Mouse (Mus musculus): ENCODE measurements around the gene BC052040.

BC052040 gene

DNA sequence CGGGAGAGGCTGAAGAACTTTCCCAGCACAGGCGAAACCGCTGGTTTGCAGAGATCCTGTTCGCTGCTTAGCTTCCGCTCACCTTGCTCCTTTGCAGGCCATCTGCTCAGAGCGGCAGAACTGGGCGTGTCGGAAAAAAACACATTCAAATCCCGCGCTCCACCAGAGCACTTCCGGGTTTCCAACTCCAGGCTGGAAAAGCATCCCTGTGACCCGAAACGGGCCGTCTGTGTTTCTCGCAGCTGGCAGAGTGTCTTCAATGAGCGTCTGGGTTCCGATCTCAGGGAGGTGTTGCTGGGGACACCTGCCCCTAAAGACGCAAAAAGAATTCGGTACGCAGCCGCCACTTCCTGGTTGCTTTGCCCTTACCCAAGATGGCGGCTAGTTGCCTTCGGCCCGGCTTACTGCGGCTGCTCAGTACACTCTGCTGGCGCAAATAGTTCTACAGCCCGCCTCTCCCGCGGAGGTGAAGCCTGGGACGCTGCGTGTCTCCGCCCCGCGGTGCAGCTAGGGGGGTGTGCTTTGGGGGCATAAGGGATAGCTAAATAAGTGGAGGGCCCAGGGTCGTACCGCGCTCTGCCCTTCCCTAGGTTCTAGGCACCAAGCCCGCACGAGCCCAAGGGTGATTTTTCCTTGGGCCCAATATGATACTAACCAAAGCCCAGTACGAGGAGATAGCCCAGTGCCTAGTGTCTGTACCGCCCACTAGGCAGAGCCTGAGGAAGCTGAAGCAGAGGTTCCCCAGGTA, at the start of gene BC052040:
Gene BC052040 (plus strand): TSS at position 476 of the 748 bp plus-strand sequence.
- in situ Hi-C loops (cut with MboI, MseI): loop anchor here (10.0 to 25.0 kb wide), 3 partner anchors 919 to 1744 kb away; partner anchors contain the start of genes Arhgap11a, Dph6 and Scg5

DNA sequence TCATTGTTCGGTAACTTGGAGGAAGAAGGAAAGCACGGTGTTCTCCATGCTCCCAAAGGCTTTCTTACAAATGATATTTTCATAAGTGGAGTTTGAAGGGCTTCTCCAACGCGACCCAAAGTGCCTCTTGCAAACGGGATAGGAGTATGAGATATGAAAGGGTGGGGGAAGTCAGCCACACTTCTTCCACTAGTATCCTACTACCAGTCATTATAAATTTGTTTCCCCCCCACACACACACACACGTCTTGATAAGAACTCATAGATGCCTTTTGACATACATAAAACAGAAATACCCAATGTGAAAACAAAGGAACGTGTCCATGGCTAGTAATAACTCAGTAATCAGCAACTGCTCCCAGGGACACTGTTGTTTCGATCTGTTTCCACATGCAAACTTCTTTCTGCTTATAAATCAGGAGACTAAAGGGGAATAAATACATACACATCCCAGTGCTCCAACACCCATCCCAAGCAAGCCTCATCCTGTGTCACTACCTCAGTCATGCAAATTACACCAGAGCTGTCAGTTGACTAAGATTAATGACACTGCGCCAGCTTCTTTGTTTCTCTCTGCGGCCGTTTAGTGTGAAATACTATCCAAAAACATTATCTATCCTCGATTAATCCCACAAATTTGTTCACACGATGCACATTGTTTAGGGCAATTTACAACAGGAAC, 43.4 kb upstream of the BC052040 start:
- in situ Hi-C loops (cut with MboI, MseI): no loop called here

GRCm38 (mm10) chr2:115538691-115539283, 42.7 kb upstream of the BC052040 start:
- in situ Hi-C loops (cut with MboI, MseI): no loop called here

DNA sequence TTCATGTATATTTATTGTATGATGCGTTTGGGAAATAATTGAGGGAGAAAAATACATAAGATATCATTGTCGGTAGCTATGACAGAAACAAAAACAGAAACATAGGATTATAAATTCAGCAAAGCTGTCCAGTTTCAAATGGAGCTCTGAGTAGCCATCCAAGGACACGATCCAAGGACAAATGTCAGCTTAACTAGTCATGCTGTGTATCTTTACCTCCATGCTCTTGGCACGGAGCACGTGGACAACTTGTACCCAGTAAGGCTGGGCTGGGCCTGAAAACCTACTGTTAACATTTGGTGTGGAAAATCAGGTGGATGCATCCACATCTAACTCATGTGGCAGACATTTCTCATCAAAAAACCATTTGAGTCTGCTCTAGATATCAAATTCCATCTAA, 41.8 kb upstream of the BC052040 start:
- in situ Hi-C loops (cut with MboI, MseI): no loop called here

DNA sequence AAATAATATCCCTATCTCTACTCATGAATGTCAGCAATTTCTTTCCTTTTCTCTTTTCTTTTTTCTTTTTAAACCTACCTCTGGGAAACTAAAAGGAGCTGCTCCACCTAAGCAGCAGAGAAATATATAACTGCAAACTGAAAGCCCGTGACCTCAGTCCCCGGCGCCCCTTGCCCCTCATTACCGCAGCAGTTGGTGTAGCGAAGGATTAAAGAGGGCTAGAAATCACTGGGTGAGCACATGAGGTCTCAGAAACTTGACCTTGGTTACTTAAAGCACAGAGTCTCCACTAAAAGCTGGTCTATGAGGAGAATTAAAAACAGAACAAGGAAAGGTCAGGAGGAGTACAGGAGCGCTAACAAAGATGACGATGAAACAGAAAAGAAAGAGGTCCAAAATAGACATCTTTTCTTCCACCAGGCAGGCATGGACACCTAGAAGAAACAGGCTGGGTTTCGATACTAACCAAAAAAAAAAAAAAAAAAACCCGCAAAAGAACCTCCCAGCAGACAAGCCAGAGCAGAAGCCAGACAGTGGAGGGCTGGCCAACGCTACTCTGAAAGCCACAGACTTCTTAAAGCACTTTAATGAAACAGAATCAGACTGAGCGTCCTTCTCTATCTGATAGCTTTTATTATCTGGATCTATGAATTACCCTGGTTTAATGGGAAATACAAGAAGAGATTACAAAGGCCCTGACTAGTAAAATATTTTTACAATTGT, 39.0 kb upstream of the BC052040 start:
- in situ Hi-C loops (cut with MboI, MseI): no loop called here

DNA sequence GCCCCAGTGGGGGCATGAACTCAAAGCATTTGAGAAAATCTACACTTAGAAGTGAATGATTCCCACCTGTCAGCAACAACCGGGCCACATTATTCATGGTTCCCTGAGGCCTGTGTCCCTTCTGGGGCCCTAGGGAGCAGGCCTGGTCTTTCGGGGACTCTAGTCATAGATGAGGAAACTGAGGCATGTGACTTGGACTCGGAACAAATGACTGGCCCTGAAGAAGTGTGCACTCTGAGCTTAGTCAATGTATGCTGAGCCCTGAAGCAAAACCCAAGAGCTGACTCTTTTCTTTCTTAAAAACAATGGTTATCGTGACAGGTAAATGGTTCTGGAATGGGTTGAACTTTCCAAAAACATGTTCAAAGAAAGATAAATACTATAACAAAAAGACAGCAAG, 38.3 kb upstream of the BC052040 start:
- in situ Hi-C loops (cut with MboI, MseI): no loop called here

DNA sequence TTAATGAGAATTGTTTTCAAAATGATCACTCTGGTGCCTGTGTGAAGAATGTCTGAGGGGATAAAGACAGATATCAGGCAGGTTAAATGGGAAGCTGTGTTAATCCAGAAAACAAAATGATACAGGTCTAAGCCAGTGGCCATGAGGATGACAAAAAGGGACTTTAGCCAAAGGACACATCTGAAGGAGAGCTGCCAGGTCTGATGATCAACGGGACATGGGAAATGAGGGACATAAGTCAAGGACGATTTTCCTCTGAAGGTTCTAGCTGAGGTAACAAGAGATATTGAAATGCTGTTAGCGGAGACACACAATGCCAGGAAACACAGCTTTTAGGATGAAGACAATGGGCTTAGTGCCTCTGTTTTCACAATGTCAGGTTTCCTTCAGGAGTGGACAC, 29.6 kb upstream of the BC052040 start:
- in situ Hi-C loops (cut with MboI, MseI): loop anchor here (25.0 kb wide), 1 partner anchor 535 kb away; no protein-coding TSS in a partner anchor

GRCm38 (mm10) chr2:115562155-115562827, 19.2 kb upstream of the BC052040 start:
- in situ Hi-C loops (cut with MboI, MseI): loop anchor here (25.0 kb wide), 1 partner anchor 525 kb away; no protein-coding TSS in a partner anchor

DNA sequence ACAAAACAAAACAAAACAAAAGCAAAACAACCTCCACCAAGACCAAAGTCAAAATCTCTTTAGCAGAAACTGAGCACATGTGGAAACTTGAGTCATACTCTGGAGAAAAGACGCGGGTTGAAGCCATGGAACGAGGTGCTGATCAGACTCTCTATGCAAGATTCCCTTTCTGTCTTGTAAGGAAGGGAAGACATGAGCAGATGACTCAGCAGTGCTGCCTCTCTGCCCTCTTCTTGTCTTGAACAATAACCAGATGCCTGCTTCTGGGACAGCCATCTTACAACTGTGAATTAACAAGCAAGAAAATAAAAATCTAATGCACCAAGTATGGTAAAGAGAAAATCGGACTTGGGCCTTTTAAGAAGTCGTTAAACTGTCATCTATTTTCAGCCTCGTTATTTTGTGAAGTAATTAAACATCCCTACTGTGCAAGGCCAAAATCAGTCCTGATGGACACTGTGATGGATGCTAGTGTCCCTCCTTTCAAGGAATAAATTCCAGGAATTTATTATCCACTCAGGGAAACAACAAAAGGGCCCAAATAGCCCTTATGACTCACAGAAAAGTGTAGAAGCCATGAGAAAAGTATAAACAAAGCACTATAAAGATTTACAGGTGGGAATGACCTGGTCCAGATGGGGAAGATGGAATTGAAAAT, 18.0 kb upstream of the BC052040 start:
- in situ Hi-C loops (cut with MboI, MseI): loop anchor here (25.0 kb wide), 1 partner anchor 524 kb away; no protein-coding TSS in a partner anchor

GRCm38 (mm10) chr2:115571996-115572395, 9.5 kb upstream of the BC052040 start:
- in situ Hi-C loops (cut with MboI, MseI): loop anchor here (25.0 kb wide), 1 partner anchor 515 kb away; no protein-coding TSS in a partner anchor

- in situ Hi-C loops (cut with MboI, MseI): loop anchor here (25.0 kb wide), 3 partner anchors 512 to 1738 kb away; partner anchors contain the start of genes Arhgap11a, Dph6 and Scg5
Measured at GRCm38 (mm10) chr2:115574802-115575201, 6.7 kb upstream of the BC052040 start.

DNA sequence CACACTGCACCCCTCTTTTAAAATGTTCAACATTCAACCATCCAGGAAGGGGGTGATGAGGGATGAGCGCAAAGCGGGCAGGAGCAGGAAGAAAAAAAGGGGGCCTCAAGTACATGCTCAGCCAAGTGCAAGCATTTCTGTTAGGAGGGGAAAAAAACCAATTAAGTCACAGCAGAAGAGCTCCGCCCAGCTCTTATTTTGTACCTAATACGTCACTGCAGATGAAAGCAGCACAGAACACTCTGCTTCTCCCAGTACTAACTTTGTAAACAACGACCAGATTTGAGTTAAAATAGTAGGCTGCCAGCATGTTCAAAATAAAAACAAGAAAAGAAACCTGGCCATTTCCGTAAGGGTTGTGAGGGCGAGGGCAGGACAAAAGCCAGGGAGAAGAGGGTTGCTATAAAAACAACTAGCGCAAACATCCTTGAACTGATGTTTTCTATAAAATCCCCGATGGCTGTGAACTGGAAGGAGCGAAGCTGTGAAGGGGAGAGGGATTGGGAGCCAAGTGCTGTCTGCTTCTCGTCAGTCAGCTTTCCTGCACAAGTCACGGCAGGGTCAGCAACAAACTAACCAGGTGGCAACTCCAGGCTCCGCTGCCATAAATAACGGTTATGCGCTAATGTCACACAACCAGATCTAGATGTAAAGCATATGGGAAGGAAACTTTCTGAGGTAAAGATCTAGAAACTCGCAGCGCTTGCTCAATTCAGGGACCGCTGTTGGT, 2.2 kb upstream of the BC052040 start:
- in situ Hi-C loops (cut with MboI, MseI): loop anchor here (25.0 kb wide), 2 partner anchors 917 to 1742 kb away; partner anchors contain the start of genes Arhgap11a, Dph6 and Scg5

DNA sequence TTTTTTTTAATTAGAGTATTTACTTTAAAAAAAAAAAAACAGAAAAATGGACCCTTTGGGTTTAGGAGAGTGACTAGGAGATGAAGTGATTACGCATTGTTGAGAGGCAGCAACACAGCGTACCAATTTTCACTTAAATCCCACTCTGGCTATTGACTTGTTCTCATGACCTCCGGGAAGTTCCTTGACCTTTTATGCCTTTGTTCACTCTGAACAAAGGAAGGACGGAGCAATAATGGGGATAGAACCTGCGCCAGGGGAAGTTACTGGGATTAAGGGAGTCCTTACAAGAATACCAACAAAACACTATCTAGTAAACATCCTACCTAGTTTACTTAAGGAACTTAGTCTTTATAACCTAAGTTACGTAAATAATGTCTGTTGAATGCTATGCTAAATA, 1.5 kb upstream of the BC052040 start:
- in situ Hi-C loops (cut with MboI, MseI): loop anchor here (10.0 to 25.0 kb wide), 3 partner anchors 918 to 1743 kb away; partner anchors contain the start of genes Arhgap11a, Dph6 and Scg5

- in situ Hi-C loops (cut with MboI, MseI): loop anchor here (10.0 to 25.0 kb wide), 3 partner anchors 920 to 1745 kb away; partner anchors contain the start of genes Arhgap11a, Dph6 and Scg5
Measured at GRCm38 (mm10) chr2:115581989-115582608, 583 bp downstream of the BC052040 start.

GRCm38 (mm10) chr2:115583776-115584175, 2.3 kb downstream of the BC052040 start:
- in situ Hi-C loops (cut with MboI, MseI): loop anchor here (10.0 to 25.0 kb wide), 3 partner anchors 921 to 1746 kb away; partner anchors contain the start of genes Arhgap11a, Dph6 and Scg5

DNA sequence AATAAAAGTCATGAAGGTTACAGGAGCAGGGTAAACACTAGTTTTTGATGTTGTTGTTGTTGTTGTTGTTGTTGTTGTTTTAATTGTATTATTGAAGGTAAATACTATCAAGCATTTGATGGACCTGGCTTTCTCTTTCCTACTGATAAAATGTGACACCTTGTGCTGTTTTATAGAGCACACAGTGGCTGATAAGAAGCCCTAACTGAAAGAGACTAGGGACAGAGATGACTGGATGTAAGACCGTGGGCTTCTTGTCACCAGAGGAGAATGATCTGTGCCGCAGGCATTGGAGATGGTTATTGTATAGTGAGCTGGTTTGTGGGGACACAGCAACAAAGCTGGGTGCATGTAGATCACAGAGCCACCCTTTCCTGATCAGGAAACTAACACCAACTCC, 9.1 kb downstream of the BC052040 start:
- in situ Hi-C loops (cut with MboI, MseI): loop anchor here (25.0 kb wide), 2 partner anchors 928 to 1753 kb away; partner anchors contain the start of genes Arhgap11a, Dph6 and Scg5

- in situ Hi-C loops (cut with MboI, MseI): loop anchor here (25.0 kb wide), 2 partner anchors 930 to 1755 kb away; partner anchors contain the start of genes Arhgap11a, Dph6 and Scg5
Measured at GRCm38 (mm10) chr2:115592651-115593119, 11.2 kb downstream of the BC052040 start.

DNA sequence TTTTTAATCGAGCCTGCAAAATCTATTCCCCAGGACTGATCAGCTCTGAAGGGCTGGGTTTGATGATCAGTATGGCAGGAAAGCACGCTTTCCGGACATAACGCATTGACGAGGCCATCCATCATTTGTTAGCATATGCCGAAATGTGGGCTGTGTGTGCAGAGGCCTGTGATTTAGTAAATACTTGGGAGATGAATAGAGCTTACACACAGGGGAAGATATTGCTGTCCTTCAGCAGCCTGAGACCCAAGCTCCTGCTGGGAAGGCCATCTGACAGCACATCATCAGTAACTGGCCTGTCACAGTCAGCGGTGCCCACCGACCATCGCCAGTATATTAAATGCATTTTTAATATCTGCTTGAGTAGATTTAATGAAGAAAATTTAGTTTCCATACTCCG, 15.5 kb downstream of the BC052040 start:
- in situ Hi-C loops (cut with MboI, MseI): loop anchor here (25.0 kb wide), 2 partner anchors 935 to 1760 kb away; partner anchors contain the start of genes Arhgap11a, Dph6 and Scg5

Measured in T-helper 2 cell (primary cell).